Mouse (Mus musculus): Measurements from ENCODE around the gene Esd. TPM values are rescaled to one million over a fixed set of nuclear protein-coding genes. Genes with fewer than 3 reads are reported as not detected.
A peak's percentile ranks its signal among the peaks of the same experiment; 100 is the strongest.

Gene Esd
- polyA plus RNA-seq (2012; fragmentation: generic; extraction: Trizol), result 320 TPM

- peaks cover 20% of the 10 kb centered on the region for H3K36me3 ChIP-seq (ENCODE audit: control insufficient read depth, insufficient read depth)
- peak within 1 kb of the TSS; percentile 64 for H3K4me3 ChIP-seq
- peak within 1 kb of the TSS; percentile 55 for H3ac ChIP-seq (ENCODE audit: control insufficient read depth, insufficient read length)
- no peaks in the 10 kb centered on the region for H3K27me3 ChIP-seq (ENCODE audit: control insufficient read depth, insufficient read depth, insufficient read length)
- peaks cover 38% of the 10 kb centered on the region for H3K79me2 ChIP-seq (ENCODE audit: control insufficient read depth, insufficient read depth)
- peak; percentile 62 for TF ChIP-seq POLR2A (IDR thresholded peaks at IDR 0.05; ENCODE audit: insufficient read length, low read depth)
- TF ChIP-seq USF1 (IDR thresholded peaks at IDR 0.05; ENCODE audit: low read depth), result no peak
- no peak for TF ChIP-seq MAX (IDR thresholded peaks at IDR 0.05; ENCODE audit: low read depth)
- TF ChIP-seq POLR2AphosphoS2 (IDR thresholded peaks at IDR 0.05; ENCODE audit: insufficient read length, low read depth), result peak; percentile 50
- no peak for TF ChIP-seq REST (IDR thresholded peaks at IDR 0.05; ENCODE audit: insufficient read depth, insufficient read length)
- peak within 1 kb of the TSS; percentile 73 for H3K4me2 ChIP-seq (ENCODE audit: low read depth)
Observed at GRCm38 (mm10) chr14:74732079-74732783, at the start of gene Esd. Gene Esd (plus strand): TSS chr14:74732297.

DNA sequence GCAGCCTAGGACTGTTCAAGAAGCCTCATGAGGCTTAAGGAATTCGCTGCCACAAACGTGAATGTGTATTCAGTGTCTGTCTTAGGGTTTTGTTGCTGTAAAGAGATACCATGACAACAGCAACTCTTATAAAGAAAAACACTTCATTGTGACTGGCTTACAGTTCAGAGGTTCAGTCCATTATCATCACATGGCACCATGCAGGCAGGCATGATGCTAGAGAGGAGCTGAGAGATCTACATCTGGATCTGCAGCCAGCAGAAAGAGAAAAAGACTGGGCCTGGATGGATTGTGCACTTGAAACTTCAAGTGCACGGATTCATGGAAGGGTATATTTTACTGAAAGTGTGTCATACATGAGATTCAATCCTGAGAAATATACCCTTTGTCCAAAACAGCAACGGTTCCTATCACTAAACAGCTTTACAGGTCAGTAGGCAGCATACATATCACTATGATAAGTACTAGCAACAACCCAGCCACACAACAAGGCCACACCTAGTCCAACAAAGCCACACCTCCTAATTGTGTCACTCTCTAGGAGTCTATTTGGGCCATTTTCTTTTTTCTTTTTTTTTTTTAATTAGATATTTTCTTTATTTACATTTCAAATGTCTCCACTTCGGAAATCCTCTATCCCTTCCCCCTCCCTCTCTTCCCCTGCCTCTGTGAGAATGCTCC lies 47.7 kb upstream of the Esd start:
- TF ChIP-seq USF1 (IDR thresholded peaks at IDR 0.05; ENCODE audit: low read depth), result no peak
- no peak for TF ChIP-seq POLR2AphosphoS2 (IDR thresholded peaks at IDR 0.05; ENCODE audit: insufficient read length, low read depth)
- TF ChIP-seq MYOD1 (IDR thresholded peaks at IDR 0.05; ENCODE audit: control insufficient read depth in 1 of 3, insufficient read length in 2 of 3, low read depth in 2 of 3), result no peak
- TF ChIP-seq E2F4 (IDR thresholded peaks at IDR 0.05; ENCODE audit: insufficient read depth), result no peak
- TF ChIP-seq TCF3 (IDR thresholded peaks at IDR 0.05; ENCODE audit: insufficient read length, low read depth), result no peak
- TF ChIP-seq REST (IDR thresholded peaks at IDR 0.05; ENCODE audit: insufficient read depth, insufficient read length), result no peak
- no peak for TF ChIP-seq SRF (IDR thresholded peaks at IDR 0.05; ENCODE audit: control insufficient read depth, insufficient read length, low read depth)
- no peak for TF ChIP-seq MAX (IDR thresholded peaks at IDR 0.05; ENCODE audit: low read depth)
- no peak for TF ChIP-seq CEBPB (IDR thresholded peaks at IDR 0.05; ENCODE audit: insufficient read depth, poor library complexity, severe bottlenecking)
- no peak for TF ChIP-seq MYOG (IDR thresholded peaks at IDR 0.05; ENCODE audit: control insufficient read depth in 1 of 3, insufficient read depth in 1 of 3, insufficient read length in 2 of 3, low read depth in 2 of 3)
- no peak for TF ChIP-seq TCF12 (IDR thresholded peaks at IDR 0.05; ENCODE audit: insufficient read depth, poor library complexity, severe bottlenecking)
- TF ChIP-seq POLR2A (IDR thresholded peaks at IDR 0.05; ENCODE audit: insufficient read length, low read depth), result no peak
- no peaks in the 10 kb centered on the region for H3K36me3 ChIP-seq (ENCODE audit: control insufficient read depth, insufficient read depth)
- H3K79me2 ChIP-seq (ENCODE audit: control insufficient read depth, insufficient read depth), result no peaks in the 10 kb centered on the region
- no peak overlapping the region for H3ac ChIP-seq (ENCODE audit: control insufficient read depth, insufficient read length)
- no peak overlapping the region for H3K4me2 ChIP-seq (ENCODE audit: low read depth)
- no peak overlapping the region for H3K4me3 ChIP-seq
- no peaks in the 10 kb centered on the region for H3K27me3 ChIP-seq (ENCODE audit: control insufficient read depth, insufficient read depth, insufficient read length)

DNA sequence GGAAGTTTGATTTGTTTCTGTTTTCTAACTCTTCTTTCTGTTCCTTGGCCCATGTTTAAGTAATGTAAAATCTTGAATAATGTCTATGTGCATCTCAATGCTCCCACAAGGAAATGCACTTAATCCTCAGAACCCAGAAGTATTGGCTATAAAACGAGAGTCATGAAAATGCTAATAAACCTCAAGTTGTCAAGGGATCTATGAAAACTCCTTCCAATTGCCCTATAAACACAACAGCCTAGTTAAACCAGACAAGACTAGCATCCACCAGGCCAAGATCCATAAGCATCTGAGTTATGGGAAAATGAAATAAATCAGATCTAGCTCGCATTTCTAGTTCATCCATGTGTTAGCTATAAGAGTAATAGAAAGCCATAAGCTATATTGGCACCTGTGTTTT lies 40.1 kb upstream of the Esd start:
- H3K4me3 ChIP-seq, result no peak overlapping the region
- no peak overlapping the region for H3ac ChIP-seq (ENCODE audit: control insufficient read depth, insufficient read length)
- TF ChIP-seq USF1 (IDR thresholded peaks at IDR 0.05; ENCODE audit: low read depth), result no peak
- TF ChIP-seq SRF (IDR thresholded peaks at IDR 0.05; ENCODE audit: control insufficient read depth, insufficient read length, low read depth), result no peak
- no peak for TF ChIP-seq TCF3 (IDR thresholded peaks at IDR 0.05; ENCODE audit: insufficient read length, low read depth)
- no peak for TF ChIP-seq MYOG (IDR thresholded peaks at IDR 0.05; ENCODE audit: control insufficient read depth in 1 of 3, insufficient read depth in 1 of 3, insufficient read length in 2 of 3, low read depth in 2 of 3)
- no peak for TF ChIP-seq CEBPB (IDR thresholded peaks at IDR 0.05; ENCODE audit: insufficient read depth, poor library complexity, severe bottlenecking)
- no peak for TF ChIP-seq E2F4 (IDR thresholded peaks at IDR 0.05; ENCODE audit: insufficient read depth)
- no peak for TF ChIP-seq REST (IDR thresholded peaks at IDR 0.05; ENCODE audit: insufficient read depth, insufficient read length)
- TF ChIP-seq MAX (IDR thresholded peaks at IDR 0.05; ENCODE audit: low read depth), result no peak
- TF ChIP-seq POLR2A (IDR thresholded peaks at IDR 0.05; ENCODE audit: insufficient read length, low read depth), result no peak
- TF ChIP-seq POLR2AphosphoS2 (IDR thresholded peaks at IDR 0.05; ENCODE audit: insufficient read length, low read depth), result no peak
- TF ChIP-seq MYOD1 (IDR thresholded peaks at IDR 0.05; ENCODE audit: control insufficient read depth in 1 of 3, insufficient read length in 2 of 3, low read depth in 2 of 3), result no peak
- TF ChIP-seq TCF12 (IDR thresholded peaks at IDR 0.05; ENCODE audit: insufficient read depth, poor library complexity, severe bottlenecking), result no peak
- no peak overlapping the region for H3K4me2 ChIP-seq (ENCODE audit: low read depth)
- H3K27me3 ChIP-seq (ENCODE audit: control insufficient read depth, insufficient read depth, insufficient read length), result no peaks in the 10 kb centered on the region
- no peaks in the 10 kb centered on the region for H3K36me3 ChIP-seq (ENCODE audit: control insufficient read depth, insufficient read depth)
- no peaks in the 10 kb centered on the region for H3K79me2 ChIP-seq (ENCODE audit: control insufficient read depth, insufficient read depth)

- Histone ChIP-seq H3K36me3 (ENCODE audit: control insufficient read depth, insufficient read depth) (no peaks in the 10 kb centered on the region), H3K27me3 (ENCODE audit: control insufficient read depth, insufficient read depth, insufficient read length) (no peaks in the 10 kb centered on the region), H3K4me2 (ENCODE audit: low read depth) (no peak overlapping the region), H3ac (ENCODE audit: control insufficient read depth, insufficient read length) (no peak overlapping the region), H3K79me2 (ENCODE audit: control insufficient read depth, insufficient read depth) (no peaks in the 10 kb centered on the region), H3K4me3 (no peak overlapping the region)
- TF ChIP-seq TCF12 (IDR thresholded peaks at IDR 0.05; ENCODE audit: insufficient read depth, poor library complexity, severe bottlenecking), result no peak
- TF ChIP-seq MAX (IDR thresholded peaks at IDR 0.05; ENCODE audit: low read depth), result no peak
- TF ChIP-seq POLR2AphosphoS2 (IDR thresholded peaks at IDR 0.05; ENCODE audit: insufficient read length, low read depth), result no peak
- no peak for TF ChIP-seq REST (IDR thresholded peaks at IDR 0.05; ENCODE audit: insufficient read depth, insufficient read length)
Observed at GRCm38 (mm10) chr14:74696766-74697165, 35.3 kb upstream of the Esd start.

DNA sequence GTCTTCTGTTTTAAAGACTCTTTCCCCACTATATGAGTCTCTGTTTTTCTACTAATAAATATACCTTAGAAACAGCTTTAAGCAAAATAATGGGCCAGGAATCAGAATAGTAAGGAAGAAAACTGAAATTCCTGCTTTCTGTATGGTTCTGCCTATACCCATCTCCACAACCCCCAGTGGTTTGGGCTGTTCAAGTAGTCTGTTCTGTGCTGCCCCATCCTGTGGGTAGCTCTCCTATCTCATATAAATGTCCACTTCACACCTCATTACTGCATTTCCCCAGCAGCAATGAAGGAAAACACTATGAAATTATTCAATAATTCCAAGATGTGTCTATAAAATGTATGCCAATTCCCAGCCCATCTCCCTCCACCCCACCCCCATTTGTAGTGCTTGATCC lies 34.7 kb upstream of the Esd start:
- TF ChIP-seq REST (IDR thresholded peaks at IDR 0.05; ENCODE audit: insufficient read depth, insufficient read length) (no peak), MYOD1 (IDR thresholded peaks at IDR 0.05; ENCODE audit: control insufficient read depth in 1 of 3, insufficient read length in 2 of 3, low read depth in 2 of 3) (no peak), MAX (IDR thresholded peaks at IDR 0.05; ENCODE audit: low read depth) (no peak), POLR2AphosphoS2 (IDR thresholded peaks at IDR 0.05; ENCODE audit: insufficient read length, low read depth) (no peak), TCF3 (IDR thresholded peaks at IDR 0.05; ENCODE audit: insufficient read length, low read depth) (no peak), E2F4 (IDR thresholded peaks at IDR 0.05; ENCODE audit: insufficient read depth) (no peak), POLR2A (IDR thresholded peaks at IDR 0.05; ENCODE audit: insufficient read length, low read depth) (no peak), MYOG (IDR thresholded peaks at IDR 0.05; ENCODE audit: control insufficient read depth in 1 of 3, insufficient read depth in 1 of 3, insufficient read length in 2 of 3, low read depth in 2 of 3) (no peak), CEBPB (IDR thresholded peaks at IDR 0.05; ENCODE audit: insufficient read depth, poor library complexity, severe bottlenecking) (no peak), SRF (IDR thresholded peaks at IDR 0.05; ENCODE audit: control insufficient read depth, insufficient read length, low read depth) (no peak), USF1 (IDR thresholded peaks at IDR 0.05; ENCODE audit: low read depth) (no peak)
- Histone ChIP-seq H3K4me3 (no peak overlapping the region), H3K79me2 (ENCODE audit: control insufficient read depth, insufficient read depth) (no peaks in the 10 kb centered on the region), H3K27me3 (ENCODE audit: control insufficient read depth, insufficient read depth, insufficient read length) (no peaks in the 10 kb centered on the region), H3K4me2 (ENCODE audit: low read depth) (no peak overlapping the region), H3ac (ENCODE audit: control insufficient read depth, insufficient read length) (no peak overlapping the region), H3K36me3 (ENCODE audit: control insufficient read depth, insufficient read depth) (no peaks in the 10 kb centered on the region)

Measured in myocyte (in vitro differentiated cells).